In the genomic region with DNA sequence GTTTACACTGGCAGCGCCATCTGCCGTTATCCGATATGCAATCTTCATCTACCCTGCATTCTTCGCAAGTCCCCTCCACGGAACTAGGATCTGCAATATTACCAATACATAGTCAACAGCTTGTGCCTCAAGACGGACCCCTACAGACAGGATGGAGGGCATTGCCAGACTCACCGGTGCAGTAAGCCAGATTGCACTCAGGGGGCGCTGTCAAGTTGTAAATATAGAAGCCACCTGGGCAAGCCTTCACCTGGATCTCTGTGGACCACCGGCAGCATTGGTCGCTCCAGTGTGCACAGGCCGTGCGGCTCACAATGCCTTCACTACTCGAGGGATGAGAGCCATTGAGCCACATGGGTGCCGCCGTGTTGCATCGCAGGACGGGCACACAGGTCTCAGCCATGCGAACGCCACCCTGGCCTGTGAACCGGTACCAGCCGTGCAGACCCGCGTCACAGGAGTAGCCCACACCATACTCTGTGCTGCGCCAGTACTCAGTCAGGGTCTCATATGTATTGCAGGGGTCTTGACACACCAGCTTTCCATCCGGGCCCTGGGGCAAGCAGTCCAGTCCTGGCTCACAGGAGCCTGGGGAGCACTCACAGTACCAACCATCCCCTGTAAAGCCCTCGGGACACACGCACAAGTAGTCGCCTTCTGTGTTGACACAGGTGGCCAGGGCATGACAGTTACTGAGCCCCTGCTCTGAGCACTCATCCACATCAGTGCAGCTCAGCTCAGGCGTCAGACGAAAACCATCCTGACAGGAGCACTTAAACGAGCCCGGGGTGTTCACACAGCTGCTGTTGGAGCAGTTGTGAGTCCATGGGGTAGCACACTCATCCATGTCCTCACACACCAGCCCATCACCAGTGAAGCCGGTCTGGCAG, we compare ENCODE assay signal across 17 mouse cellular contexts. TPM values are rescaled to one million over a fixed set of nuclear protein-coding genes. Genes with fewer than 3 reads are reported as not detected.
DNase-seq lines count a peak whose midpoint lies in the region; ATAC-seq and TF ChIP-seq lines count a peak whose summit lies in the region.
"Had no signal": no experiment of that assay in that cellular context is flagged by ENCODE, and none has a peak within 500 bp of the region (broad histone marks: within the 10 kb centered on the region; RNA-seq: fewer than 3 reads in every experiment).

No protein-coding gene starts in this region.

- H3K4me3 ChIP-seq in hindbrain, embryonic 12.5 days, result no peak overlapping the region
- no peak overlapping the region for H3K4me3 ChIP-seq in hindbrain, embryonic 14.5 days (replicated peaks; ENCODE audit: low read length)
- H3K4me3 ChIP-seq in ES-Bruce4 (ENCODE audit: low read depth, low read length), result peak overlapping the region; percentile 17
- no peak overlapping the region for H3K4me3 ChIP-seq in embryonic facial prominence, embryonic 14.5 days (ENCODE audit: low read depth, low read length)
- no peak overlapping the region for H3K4me3 ChIP-seq in limb, embryonic 12.5 days (replicated peaks)
- H3K4me3 ChIP-seq: forebrain, embryonic 10.5 days; midbrain, embryonic 15.5 days had no signal

- no peak overlapping the region for H3K9ac ChIP-seq in hindbrain, embryonic 12.5 days
- no peak overlapping the region for H3K9ac ChIP-seq in hindbrain, embryonic 14.5 days
- no peak overlapping the region for H3K9ac ChIP-seq in ES-Bruce4 (ENCODE audit: low read depth, poor library complexity, severe bottlenecking)
- no peak overlapping the region for H3K9ac ChIP-seq in embryonic facial prominence, embryonic 14.5 days (ENCODE audit: low read depth, low read length)
- no peak overlapping the region for H3K9ac ChIP-seq in limb, embryonic 12.5 days (replicated peaks)
- H3K9ac ChIP-seq: liver, embryonic 14.5 days; midbrain, embryonic 15.5 days had no signal

- no peak overlapping the region for H3K27ac ChIP-seq in hindbrain, embryonic 12.5 days
- H3K27ac ChIP-seq in hindbrain, embryonic 14.5 days, result no peak overlapping the region
- no peak overlapping the region for H3K27ac ChIP-seq in ES-Bruce4 (ENCODE audit: insufficient read depth, low read length)
- no peak overlapping the region for H3K27ac ChIP-seq in embryonic facial prominence, embryonic 14.5 days (replicated peaks; ENCODE audit: low read depth, low read length)
- no peak overlapping the region for H3K27ac ChIP-seq in limb, embryonic 12.5 days
- H3K27ac ChIP-seq: forebrain, embryonic 10.5 days; liver, embryonic 14.5 days; midbrain, embryonic 15.5 days had no signal

- intact Hi-C loops in left cerebral cortex, postnatal 14 days (cut with DNase I), result no loop called here

- DNase-seq in hindbrain, embryonic 14.5 days (ENCODE audit: low spot score), result no peak
- peak; percentile 2 for DNase-seq in embryonic facial prominence, embryonic 14.5 days (ENCODE audit: low spot score)
- DNase-seq in cerebellum, postnatal 25 days, result no peak
- DNase-seq in left cerebral cortex, postnatal 14 days (ENCODE audit: low spot score in 2 of 2), result no peak
- DNase-seq in adipocyte (ENCODE audit: low spot score), result no peak
- DNase-seq: adrenal gland, postnatal 10 days; cerebellum, adult 18-20 months had no signal

- peak; percentile 46 for TF ChIP-seq CTCF in ES-Bruce4 (IDR thresholded peaks at IDR 0.05; ENCODE audit: low read depth, low read length)

- WGBS in hindbrain, embryonic 12.5 days, result 72% methylated on average over 33 of the region's 33 CpGs
- 83% methylated on average over 33 of the region's 33 CpGs for WGBS in hindbrain, embryonic 14.5 days
- 72% methylated on average over 32 of the region's 33 CpGs for WGBS in embryonic facial prominence, embryonic 14.5 days
- 77% methylated on average over 33 of the region's 33 CpGs for WGBS in limb, embryonic 12.5 days

- H3K9me3 ChIP-seq in hindbrain, embryonic 12.5 days (replicated peaks), result no peaks in the 10 kb centered on the region
- no peaks in the 10 kb centered on the region for H3K9me3 ChIP-seq in hindbrain, embryonic 14.5 days (ENCODE audit: control insufficient read depth, low read length)
- H3K9me3 ChIP-seq in ES-Bruce4 (replicated peaks; ENCODE audit: control insufficient read depth, insufficient read depth, low read length, poor library complexity, severe bottlenecking), result no peaks in the 10 kb centered on the region
- no peaks in the 10 kb centered on the region for H3K9me3 ChIP-seq in embryonic facial prominence, embryonic 14.5 days (ENCODE audit: control insufficient read depth, low read length)
- no peaks in the 10 kb centered on the region for H3K9me3 ChIP-seq in limb, embryonic 12.5 days
- H3K9me3 ChIP-seq: forebrain, embryonic 10.5 days; midbrain, embryonic 15.5 days had no signal

- ATAC-seq in hindbrain, embryonic 12.5 days (ENCODE audit: low FRiP score), result 0 out of 2 replicates have a peak, but pooled peaks have one; percentile 16
- ATAC-seq in hindbrain, embryonic 14.5 days (ENCODE audit: low FRiP score), result no peak
- no peak for ATAC-seq in embryonic facial prominence, embryonic 14.5 days (ENCODE audit: low read depth)
- 0 out of 2 replicates have a peak, but pooled peaks have one; percentile 20 for ATAC-seq in limb, embryonic 12.5 days (ENCODE audit: insufficient number of reproducible peaks, insufficient read depth, low FRiP score, low TSS enrichment, low read depth)
- ATAC-seq: midbrain, embryonic 15.5 days had no signal

- no peaks in the 10 kb centered on the region for H3K4me1 ChIP-seq in hindbrain, embryonic 12.5 days
- no peaks in the 10 kb centered on the region for H3K4me1 ChIP-seq in hindbrain, embryonic 14.5 days (replicated peaks; ENCODE audit: control insufficient read depth, insufficient read depth, low read length)
- H3K4me1 ChIP-seq in ES-Bruce4 (ENCODE audit: control insufficient read depth, insufficient read depth, low read length), result no peaks in the 10 kb centered on the region
- no peaks in the 10 kb centered on the region for H3K4me1 ChIP-seq in embryonic facial prominence, embryonic 14.5 days (ENCODE audit: control insufficient read depth, insufficient read depth, low read length)
- H3K4me1 ChIP-seq in limb, embryonic 12.5 days (replicated peaks), result no peaks in the 10 kb centered on the region
- H3K4me1 ChIP-seq: forebrain, embryonic 10.5 days; midbrain, embryonic 15.5 days had no signal

- TF ChIP-seq POLR2A in ES-Bruce4 (IDR thresholded peaks at IDR 0.05; ENCODE audit: insufficient read depth, low read length), result no peak

- H3K4me2 ChIP-seq in hindbrain, embryonic 12.5 days (replicated peaks), result no peak overlapping the region
- no peak overlapping the region for H3K4me2 ChIP-seq in hindbrain, embryonic 14.5 days (replicated peaks)
- no peak overlapping the region for H3K4me2 ChIP-seq in embryonic facial prominence, embryonic 14.5 days (ENCODE audit: low read depth, low read length)
- H3K4me2 ChIP-seq in limb, embryonic 12.5 days, result no peak overlapping the region
- H3K4me2 ChIP-seq: midbrain, embryonic 15.5 days had no signal

- no peak for TF ChIP-seq EP300 in ES-Bruce4 (IDR thresholded peaks at IDR 0.05; ENCODE audit: insufficient read depth, low read depth, low read length)

- no peaks in the 10 kb centered on the region for H3K36me3 ChIP-seq in hindbrain, embryonic 12.5 days
- no peaks in the 10 kb centered on the region for H3K36me3 ChIP-seq in hindbrain, embryonic 14.5 days (replicated peaks; ENCODE audit: control insufficient read depth, insufficient read depth)
- H3K36me3 ChIP-seq in ES-Bruce4 (ENCODE audit: control insufficient read depth, insufficient read depth, low read length, poor library complexity, severe bottlenecking), result no peaks in the 10 kb centered on the region
- no peaks in the 10 kb centered on the region for H3K36me3 ChIP-seq in embryonic facial prominence, embryonic 14.5 days (ENCODE audit: control insufficient read depth, insufficient read depth, low read length)
- no peaks in the 10 kb centered on the region for H3K36me3 ChIP-seq in limb, embryonic 12.5 days
- H3K36me3 ChIP-seq: forebrain, embryonic 10.5 days; midbrain, embryonic 15.5 days had no signal

- H3K27me3 ChIP-seq in hindbrain, embryonic 12.5 days, result no peaks in the 10 kb centered on the region
- no peaks in the 10 kb centered on the region for H3K27me3 ChIP-seq in hindbrain, embryonic 14.5 days (ENCODE audit: control insufficient read depth, insufficient read depth, low read length)
- no peaks in the 10 kb centered on the region for H3K27me3 ChIP-seq in ES-Bruce4 (ENCODE audit: control insufficient read depth, insufficient read depth, low read length, poor library complexity, severe bottlenecking)
- no peaks in the 10 kb centered on the region for H3K27me3 ChIP-seq in embryonic facial prominence, embryonic 14.5 days (replicated peaks; ENCODE audit: control insufficient read depth, insufficient read depth, low read length)
- H3K27me3 ChIP-seq in limb, embryonic 12.5 days, result no peaks in the 10 kb centered on the region
- H3K27me3 ChIP-seq: midbrain, embryonic 15.5 days had no signal

RNA-seq across cellular contexts. Expression of gene Umod, which starts 2.3 kb away (rescaled TPM):
- not detected in 2 replicates for polyA plus RNA-seq in hindbrain, embryonic 12.5 days (2016; fragmentation: Nextera tagmentation; extraction: Ambion mirVana)
- polyA plus RNA-seq in hindbrain, embryonic 14.5 days (2014; fragmentation: Nextera tagmentation; extraction: Ambion mirVana), result not detected in 2 replicates
- polyA plus RNA-seq in ES-Bruce4 (2011; ENCODE audit: insufficient read depth, insufficient read length, low read depth, missing spikeins), result not detected in 2 replicates
- 0.13 TPM in 1 of 2 replicates, not detected in the other for polyA plus RNA-seq in embryonic facial prominence, embryonic 14.5 days (2014; fragmentation: Nextera tagmentation; extraction: Ambion mirVana)
- polyA plus RNA-seq in limb, embryonic 12.5 days (2016; fragmentation: Nextera tagmentation; extraction: Ambion mirVana), result not detected in 2 replicates
- not detected for total RNA-seq in left cerebral cortex, postnatal 14 days (2021)
- total RNA-seq: adrenal gland, postnatal 10 days; CH12.LX; gastrocnemius, postnatal 4 days; heart, postnatal 25 days; layer of hippocampus, adult 18-20 months had no signal
- polyA plus RNA-seq: forebrain, embryonic 10.5 days; liver, embryonic 14.5 days; midbrain, embryonic 15.5 days had no signal

RNA-seq across cellular contexts. Expression of gene Gp2, which starts 17.7 kb away (rescaled TPM):
- polyA plus RNA-seq in hindbrain, embryonic 12.5 days (2016; fragmentation: Nextera tagmentation; extraction: Ambion mirVana), result not detected in 2 replicates
- polyA plus RNA-seq in hindbrain, embryonic 14.5 days (2014; fragmentation: Nextera tagmentation; extraction: Ambion mirVana), result not detected in 2 replicates
- polyA plus RNA-seq in ES-Bruce4 (2011; ENCODE audit: insufficient read depth, insufficient read length, low read depth, missing spikeins), result not detected in 2 replicates
- polyA plus RNA-seq in embryonic facial prominence, embryonic 14.5 days (2014; fragmentation: Nextera tagmentation; extraction: Ambion mirVana), result not detected in 2 replicates
- not detected in 2 replicates for polyA plus RNA-seq in limb, embryonic 12.5 days (2016; fragmentation: Nextera tagmentation; extraction: Ambion mirVana)
- total RNA-seq in left cerebral cortex, postnatal 14 days (2021), result not detected
- total RNA-seq: adrenal gland, postnatal 10 days; CH12.LX; gastrocnemius, postnatal 4 days; heart, postnatal 25 days; layer of hippocampus, adult 18-20 months had no signal
- polyA plus RNA-seq: forebrain, embryonic 10.5 days; liver, embryonic 14.5 days; midbrain, embryonic 15.5 days had no signal

RNA-seq across cellular contexts. Expression of gene Acsm5, which starts 42.5 kb away (rescaled TPM):
- polyA plus RNA-seq in hindbrain, embryonic 12.5 days (2016; fragmentation: Nextera tagmentation; extraction: Ambion mirVana), result not detected in 2 replicates
- polyA plus RNA-seq in hindbrain, embryonic 14.5 days (2014; fragmentation: Nextera tagmentation; extraction: Ambion mirVana), result not detected in 2 replicates
- polyA plus RNA-seq in ES-Bruce4 (2011; ENCODE audit: insufficient read depth, insufficient read length, low read depth, missing spikeins), result not detected in 2 replicates
- 0.15 and 0.20 TPM in 2 replicates for polyA plus RNA-seq in embryonic facial prominence, embryonic 14.5 days (2014; fragmentation: Nextera tagmentation; extraction: Ambion mirVana)
- polyA plus RNA-seq in limb, embryonic 12.5 days (2016; fragmentation: Nextera tagmentation; extraction: Ambion mirVana), result not detected in 2 replicates
- total RNA-seq in left cerebral cortex, postnatal 14 days (2021), result under 1 TPM; 0.42 to 0.72 TPM
- total RNA-seq: CH12.LX had no signal
- polyA plus RNA-seq: forebrain, embryonic 10.5 days; midbrain, embryonic 15.5 days had no signal

RNA-seq across cellular contexts. Expression of gene Pdilt, which starts 46.5 kb away (rescaled TPM):
- polyA plus RNA-seq in hindbrain, embryonic 12.5 days (2016; fragmentation: Nextera tagmentation; extraction: Ambion mirVana), result 0.17 and 0.43 TPM in 2 replicates
- 0.39 TPM in 1 of 2 replicates, not detected in the other for polyA plus RNA-seq in hindbrain, embryonic 14.5 days (2014; fragmentation: Nextera tagmentation; extraction: Ambion mirVana)
- not detected in 2 replicates for polyA plus RNA-seq in ES-Bruce4 (2011; ENCODE audit: insufficient read depth, insufficient read length, low read depth, missing spikeins)
- polyA plus RNA-seq in embryonic facial prominence, embryonic 14.5 days (2014; fragmentation: Nextera tagmentation; extraction: Ambion mirVana), result not detected in 2 replicates
- polyA plus RNA-seq in limb, embryonic 12.5 days (2016; fragmentation: Nextera tagmentation; extraction: Ambion mirVana), result not detected in 2 replicates
- not detected for total RNA-seq in left cerebral cortex, postnatal 14 days (2021)
- total RNA-seq: CH12.LX; gastrocnemius, postnatal 4 days; heart, postnatal 25 days; layer of hippocampus, adult 18-20 months had no signal
- polyA plus RNA-seq: forebrain, embryonic 10.5 days; liver, embryonic 14.5 days; midbrain, embryonic 15.5 days had no signal

Comparison
In these comparisons a context has a peak if more than half of its experiments do, and no peak if none do; other contexts are left out.
1. ATAC-seq: peak in hindbrain, embryonic 12.5 days (single experiment) and limb, embryonic 12.5 days (single experiment); none in hindbrain, embryonic 14.5 days (single experiment) and embryonic facial prominence, embryonic 14.5 days (single experiment).